In the genomic region with DNA sequence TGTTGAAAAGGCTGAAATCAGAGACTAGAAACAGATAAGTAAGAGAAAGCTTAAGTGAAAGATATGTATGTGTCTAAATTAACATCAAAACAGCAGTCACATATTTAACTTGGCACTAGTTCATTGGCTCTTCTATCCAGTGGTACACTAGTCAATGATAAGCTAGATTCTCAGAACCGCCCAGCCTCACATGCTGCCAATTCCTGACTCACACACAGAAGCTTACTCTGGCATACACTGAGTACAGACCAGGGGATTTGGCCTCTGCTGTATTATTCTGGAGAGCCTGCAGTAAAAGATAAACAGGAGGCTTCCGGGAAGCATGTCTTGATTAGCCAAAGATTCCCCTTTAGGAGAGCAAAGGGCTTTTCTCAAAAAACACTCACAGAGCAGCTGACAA, we compare ENCODE assay signal across 8 mouse cellular contexts.
DNase-seq lines count a peak whose midpoint lies in the region; ATAC-seq lines count a peak whose summit lies in the region.

No protein-coding gene starts in this region.

- no peak for ATAC-seq in megakaryocyte progenitor cell, adult 5-6 weeks (replicated peaks; ENCODE audit: poor library complexity)

- DNase-seq in frontal cortex, postnatal 10 days (ENCODE audit: low spot score in 2 of 2) = peak; percentile 6 to 7
- no peak for DNase-seq in frontal cortex, postnatal 25 days (ENCODE audit: low spot score in 2 of 2)
- DNase-seq in right cerebral cortex, postnatal 10 days (ENCODE audit: low spot score in 2 of 2) = peak; percentile 36 to 47
- no peak for DNase-seq in right cerebral cortex, postnatal 25 days
- DNase-seq in heart, postnatal 4 days = peak; percentile 73
- DNase-seq in ovary, postnatal 14 days (ENCODE audit: low spot score) = peak; percentile 7
- no peak for DNase-seq in thymus, postnatal 10 days (ENCODE audit: low spot score in 2 of 2)

Comparison
In these comparisons a context has a peak if more than half of its experiments do, and no peak if none do; other contexts are left out.
1. DNase-seq: peak in frontal cortex, postnatal 10 days (2 of 2), right cerebral cortex, postnatal 10 days (2 of 2), heart, postnatal 4 days (single experiment) and ovary, postnatal 14 days (single experiment); none in frontal cortex, postnatal 25 days (0 of 2), right cerebral cortex, postnatal 25 days (single experiment) and thymus, postnatal 10 days (0 of 2).